Mouse (Mus musculus) liver, postnatal 0 days (tissue): Measurements from ENCODE around the gene Nepn.

Source experiments
- CTCF ChIP-seq: sonication (generic); IDR thresholded peaks from 2 replicates; pipeline ENCODE4 v1.5.1; 2016; ENCODE audit warnings: antibody characterized with exemption, low read depth
- EP300 ChIP-seq: IDR thresholded peaks from 2 replicates; pipeline ENCODE4 v1.6.1; 2016; ENCODE audit warnings: antibody characterized with exemption, low read depth, mild to moderate bottlenecking

DNA sequence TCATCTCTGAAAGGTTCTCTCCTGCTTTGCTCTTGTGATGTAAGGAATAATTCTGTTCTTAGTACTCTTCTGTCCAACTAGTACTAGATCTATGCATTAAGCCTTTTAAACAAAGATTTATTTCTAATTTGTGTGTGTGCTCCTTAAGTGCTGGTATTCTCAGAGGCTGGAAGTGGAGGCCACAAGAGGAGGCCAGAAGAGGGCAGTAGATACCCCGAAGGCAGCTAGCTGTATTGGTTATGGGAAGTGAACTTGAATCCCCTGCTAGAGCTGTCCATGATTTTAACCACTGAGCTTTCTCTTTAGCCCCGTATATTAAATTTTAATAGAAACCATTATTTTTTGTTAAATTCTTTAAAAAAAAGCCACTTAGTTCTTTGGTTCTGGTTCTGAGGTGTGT lies 34.3 kb downstream of the Nepn start:
- TF ChIP-seq CTCF (peak; percentile 43), EP300 (no peak)
